Mouse (Mus musculus) limb, embryonic 11.5 days (tissue): ENCODE data around the gene Mbnl3. TPM values are rescaled to one million over a fixed set of nuclear protein-coding genes. Genes with fewer than 3 reads are reported as not detected.

Experiments used
- ATAC-seq: fragments of 200-750 bp; cut with Nextera tagmentation; 2 replicates; pipeline ENCODE4 v1.8.0; 2017; ENCODE audit warnings: low read depth; ENCODE audit not compliant: insufficient number of reproducible peaks, low FRiP score, low TSS enrichment
- DNase-seq: peaks from one replicate; pipeline ENCODE4 v3.0.0-alpha.2; 2015; ENCODE audit warnings: low spot score
- H3K27ac ChIP-seq: fragments of 300-500 bp; sonication (generic); replicated peaks from 2 replicates; pipeline ENCODE4 v1.5.1; 2014; ENCODE audit warnings: low read depth, mild to moderate bottlenecking, low read length
- H3K27me3 ChIP-seq: fragments of 300-500 bp; sonication (generic); 2 replicates; pipeline ENCODE4 v1.6.1; 2014; ENCODE audit warnings: mild to moderate bottlenecking, low read length, mixed read lengths; ENCODE audit not compliant: control insufficient read depth, insufficient read depth
- H3K36me3 ChIP-seq: fragments of 300-500 bp; sonication (generic); 2 replicates; pipeline ENCODE4 v1.6.1; 2014; ENCODE audit warnings: mild to moderate bottlenecking, low read length, moderate library complexity, mixed read lengths; ENCODE audit not compliant: control insufficient read depth, insufficient read depth
- H3K4me1 ChIP-seq: fragments of 300-500 bp; sonication (generic); 2 replicates; pipeline ENCODE4 v1.6.1; 2014; ENCODE audit warnings: low read length, mixed read lengths; ENCODE audit not compliant: control insufficient read depth, insufficient read depth
- H3K4me2 ChIP-seq: fragments of 300-500 bp; sonication (generic); 2 replicates; pipeline ENCODE4 v1.6.1; 2014; ENCODE audit warnings: low read depth, mild to moderate bottlenecking, moderate library complexity; ENCODE audit not compliant: severe bottlenecking
- H3K4me3 ChIP-seq: fragments of 300-500 bp; sonication (generic); 2 replicates; pipeline ENCODE4 v1.5.1; 2014; ENCODE audit warnings: low read depth, low read length
- H3K9ac ChIP-seq: fragments of 300-500 bp; sonication (generic); 2 replicates; pipeline ENCODE4 v1.6.1; 2014; ENCODE audit warnings: mild to moderate bottlenecking, low read length
- H3K9me3 ChIP-seq: fragments of 300-500 bp; sonication (generic); 2 replicates; pipeline ENCODE4 v1.6.1; 2016; ENCODE audit warnings: low read length; ENCODE audit not compliant: control insufficient read depth
- WGBS: fragments of 180-500 bp; shearing (Covaris S2); extraction: QIAGEN DNeasy Blood & Tissue Kit; methylation state at CpG from one replicate; pipeline ENCODE4 v1.1.7; 2014; 5-methylcytosine and 5-hydroxymethylcytosine counted together
- polyA plus RNA-seq: library from polyadenylated mRNA; unstranded; fragments of >200 nt; fragmentation: Nextera tagmentation; extraction: Ambion mirVana; gene quantifications from 2 replicates; pipeline ENCODE4 v1.2.1, GENCODE M21; 2014

Gene Mbnl3
- polyA plus RNA-seq, 1 experiment from 2014 or later: 19.2 TPM

DNA sequence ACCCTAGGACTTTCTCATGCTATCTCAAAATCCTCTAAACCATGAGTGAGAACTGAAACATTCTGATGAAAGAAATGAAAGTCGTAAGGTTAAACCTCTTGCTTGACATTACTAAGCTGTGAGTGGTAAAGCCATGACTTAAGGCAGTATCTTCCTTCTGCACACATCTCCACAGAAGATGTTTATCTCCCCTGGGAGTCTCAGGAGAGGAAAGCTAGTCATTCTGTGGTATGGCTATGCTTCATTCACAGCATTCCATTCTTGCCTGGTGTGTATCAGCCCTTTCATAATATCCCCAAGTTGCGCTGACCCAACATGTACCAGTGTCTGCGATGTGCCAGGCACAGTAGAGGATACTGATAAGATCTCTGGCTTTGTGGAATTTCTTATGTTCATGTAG lies 38.4 kb downstream of the Mbnl3 start:
- no peak overlapping the region for H3K9ac ChIP-seq
- WGBS: 92% methylated on average over 3 of the region's 3 CpGs
- H3K4me3 ChIP-seq: no peak overlapping the region
- no peaks in the 10 kb centered on the region for H3K4me1 ChIP-seq
- DNase-seq (no peak), ATAC-seq (no peak)
- H3K9me3 ChIP-seq: no peaks in the 10 kb centered on the region
- no peak overlapping the region for H3K27ac ChIP-seq
- no peaks in the 10 kb centered on the region for H3K36me3 ChIP-seq
- no peak overlapping the region for H3K4me2 ChIP-seq
- no peaks in the 10 kb centered on the region for H3K27me3 ChIP-seq

DNA sequence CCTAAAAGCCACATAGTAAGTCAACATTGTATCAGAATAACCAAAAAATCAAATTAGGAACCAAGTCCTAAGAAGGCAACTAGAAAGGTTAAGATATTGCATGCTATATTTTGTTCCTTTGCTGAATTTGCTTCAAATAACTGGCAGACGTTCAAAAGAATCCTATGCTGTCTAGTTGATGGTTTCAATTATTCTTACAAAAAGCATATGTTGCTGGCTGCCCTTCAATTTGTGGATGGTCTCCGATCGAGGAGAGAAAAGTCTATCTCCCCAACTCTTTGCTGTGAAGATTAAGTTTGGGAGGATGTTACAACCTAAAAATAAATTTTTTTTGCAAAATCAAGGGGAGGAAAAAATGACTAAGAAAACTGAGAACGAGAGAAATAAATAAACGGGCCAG lies 41.6 kb downstream of the Mbnl3 start:
- H3K27ac ChIP-seq: no peak overlapping the region
- no peak for ATAC-seq
- no peaks in the 10 kb centered on the region for H3K9me3 ChIP-seq
- WGBS: 64% methylated on average over 5 of the region's 5 CpGs
- no peak overlapping the region for H3K4me2 ChIP-seq
- DNase-seq: no peak
- no peak overlapping the region for H3K9ac ChIP-seq
- no peaks in the 10 kb centered on the region for H3K27me3 ChIP-seq
- no peaks in the 10 kb centered on the region for H3K36me3 ChIP-seq
- H3K4me1 ChIP-seq: no peaks in the 10 kb centered on the region
- no peak overlapping the region for H3K4me3 ChIP-seq

DNA sequence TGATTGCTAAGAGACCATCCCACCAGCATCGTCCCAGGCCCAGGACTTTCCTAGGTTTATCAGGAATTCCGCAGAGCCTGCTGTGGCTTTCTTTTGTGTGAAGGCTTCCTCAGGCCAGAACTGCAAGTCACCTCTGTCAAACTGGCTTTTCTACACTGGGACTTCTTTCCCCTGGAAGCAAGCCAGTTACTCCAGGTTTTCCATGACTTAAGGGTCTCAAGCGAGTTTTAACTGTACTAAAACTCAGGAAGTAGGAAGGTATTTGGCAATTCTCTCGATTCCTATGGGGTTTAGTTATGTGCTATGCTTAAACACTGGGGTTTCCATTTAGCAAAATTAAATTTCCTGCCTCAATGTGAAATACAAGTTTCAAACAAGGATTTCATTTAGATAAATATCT lies 57.9 kb downstream of the Mbnl3 start:
- Histone ChIP-seq H3K9ac (no peak overlapping the region), H3K4me3 (no peak overlapping the region), H3K9me3 (no peaks in the 10 kb centered on the region), H3K4me1 (no peaks in the 10 kb centered on the region), H3K4me2 (no peak overlapping the region), H3K27ac (no peak overlapping the region), H3K36me3 (no peaks in the 10 kb centered on the region), H3K27me3 (no peaks in the 10 kb centered on the region)
- WGBS: 66% methylated on average over 4 of the region's 4 CpGs
- DNase-seq: no peak
- ATAC-seq: no peak

DNA sequence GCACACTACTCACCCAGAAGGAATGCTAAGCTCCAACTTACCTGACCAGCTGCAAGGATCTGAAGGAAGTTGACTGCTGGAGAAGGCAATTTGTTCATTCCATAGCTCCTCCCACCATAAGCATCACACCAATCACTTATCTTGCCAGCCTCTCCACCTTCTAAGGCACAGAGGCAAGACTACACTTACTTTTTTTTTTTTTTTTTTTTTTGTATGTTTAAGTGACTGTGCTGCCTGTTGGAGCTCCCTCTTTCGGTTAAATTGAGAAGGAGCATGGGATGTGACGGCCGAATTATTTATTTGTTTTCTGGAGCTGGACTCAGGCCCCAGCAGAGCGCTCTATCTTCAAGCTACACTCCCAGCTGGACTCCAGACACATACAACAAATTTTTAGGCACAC lies 60.0 kb downstream of the Mbnl3 start:
- Histone ChIP-seq H3K27me3 (no peaks in the 10 kb centered on the region), H3K4me1 (no peaks in the 10 kb centered on the region), H3K9me3 (no peaks in the 10 kb centered on the region), H3K27ac (no peak overlapping the region), H3K36me3 (no peaks in the 10 kb centered on the region), H3K4me2 (no peak overlapping the region), H3K4me3 (no peak overlapping the region), H3K9ac (no peak overlapping the region)
- no peak for ATAC-seq
- WGBS: 48% methylated on average over 4 of the region's 4 CpGs
- DNase-seq: peak; percentile 23

DNA sequence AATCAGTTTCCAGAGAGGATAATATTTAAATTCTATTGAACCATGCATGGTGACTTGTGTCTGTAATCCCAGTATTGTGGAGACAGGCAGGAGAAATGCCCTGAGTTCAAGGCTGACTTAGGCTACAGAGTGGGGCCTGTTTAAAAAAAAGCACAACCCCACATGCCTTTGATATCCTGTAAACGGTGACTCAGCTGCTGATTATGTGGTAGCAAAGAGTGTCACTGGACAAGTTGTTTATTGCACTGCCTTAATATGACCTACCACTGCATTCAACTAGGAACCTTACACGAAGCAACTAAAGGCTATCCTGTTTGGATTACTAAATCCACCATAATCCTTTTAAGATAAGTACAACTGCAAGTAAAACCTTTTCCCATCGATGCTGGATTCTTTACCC lies 66.3 kb downstream of the Mbnl3 start:
- no peak overlapping the region for H3K27ac ChIP-seq
- DNase-seq (no peak), ATAC-seq (no peak)
- H3K9me3 ChIP-seq: no peaks in the 10 kb centered on the region
- 51% methylated on average over 3 of the region's 3 CpGs for WGBS
- H3K4me1 ChIP-seq: no peaks in the 10 kb centered on the region
- no peak overlapping the region for H3K4me2 ChIP-seq
- H3K9ac ChIP-seq: no peak overlapping the region
- H3K27me3 ChIP-seq: no peaks in the 10 kb centered on the region
- H3K36me3 ChIP-seq: no peaks in the 10 kb centered on the region
- H3K4me3 ChIP-seq: no peak overlapping the region

DNA sequence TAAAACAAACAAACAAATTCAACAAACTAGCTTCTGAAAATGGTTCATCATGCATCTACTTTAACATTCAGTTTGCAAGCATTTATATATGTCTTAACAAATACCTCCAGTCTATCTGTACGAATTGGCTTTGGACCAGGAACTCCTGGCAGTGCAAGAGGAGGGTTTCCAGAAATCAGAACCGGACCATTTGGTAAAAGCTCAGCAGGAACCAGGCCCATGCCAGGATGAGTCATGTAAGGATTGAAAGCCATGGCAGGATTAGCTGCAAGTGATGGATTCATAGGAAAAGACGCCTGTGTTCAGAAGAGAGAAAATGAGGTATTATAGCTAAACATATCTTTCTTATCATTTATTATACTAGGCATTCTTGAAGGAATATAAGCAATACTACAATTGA lies 75.0 kb downstream of the Mbnl3 start:
- Histone ChIP-seq H3K27me3 (no peaks in the 10 kb centered on the region), H3K4me1 (no peaks in the 10 kb centered on the region), H3K4me3 (no peak overlapping the region), H3K4me2 (no peak overlapping the region), H3K36me3 (no peaks in the 10 kb centered on the region), H3K9ac (no peak overlapping the region), H3K9me3 (no peaks in the 10 kb centered on the region), H3K27ac (no peak overlapping the region)
- no peak for ATAC-seq
- DNase-seq: no peak
- WGBS: 78% methylated on average over 3 of the region's 3 CpGs

DNA sequence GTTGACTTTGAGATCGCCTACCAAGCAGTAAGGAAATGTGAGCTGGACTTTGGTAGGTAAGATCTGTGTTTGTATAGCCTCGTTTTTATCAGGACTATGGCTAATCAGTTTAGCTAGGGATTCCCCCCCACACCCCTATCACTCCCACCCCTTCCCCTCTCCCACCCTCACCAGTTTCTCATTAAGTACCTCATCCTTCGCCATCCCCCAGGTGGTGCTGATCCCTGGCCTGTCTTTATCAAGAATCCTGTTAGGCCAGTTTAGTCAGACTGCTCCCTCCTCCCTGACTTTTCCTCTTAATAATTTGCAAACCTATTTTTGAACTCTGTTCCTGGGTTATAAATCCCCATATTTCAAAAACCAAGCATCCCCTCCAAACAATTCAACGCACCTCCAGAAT lies 103.6 kb downstream of the Mbnl3 start:
- no peak overlapping the region for H3K27ac ChIP-seq
- no peak overlapping the region for H3K9ac ChIP-seq
- no peak for ATAC-seq
- no peak for DNase-seq
- H3K4me1 ChIP-seq: no peaks in the 10 kb centered on the region
- H3K4me2 ChIP-seq: no peak overlapping the region
- H3K27me3 ChIP-seq: no peaks in the 10 kb centered on the region
- no peaks in the 10 kb centered on the region for H3K9me3 ChIP-seq
- H3K36me3 ChIP-seq: no peaks in the 10 kb centered on the region
- 69% methylated on average over 4 of the region's 4 CpGs for WGBS
- H3K4me3 ChIP-seq: no peak overlapping the region

DNA sequence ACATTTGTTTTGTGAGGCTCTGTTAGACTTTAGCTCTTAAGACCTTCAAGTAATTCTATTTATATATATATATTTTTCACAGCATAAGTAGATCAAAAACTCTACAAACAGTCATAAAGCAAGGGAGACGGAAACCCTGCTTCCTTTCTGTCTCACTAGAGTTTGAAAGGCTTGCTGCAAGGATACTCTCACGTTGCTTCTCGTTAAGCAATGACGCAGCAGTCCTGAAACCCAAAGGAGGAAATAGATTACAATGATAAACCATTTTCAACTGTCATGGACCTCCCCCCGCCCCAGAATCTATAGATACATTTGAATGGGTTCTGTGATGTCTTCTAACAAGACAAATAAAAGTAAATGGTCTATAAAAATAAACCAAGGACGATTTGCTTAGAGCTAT lies 121.4 kb downstream of the Mbnl3 start:
- H3K4me3 ChIP-seq: no peak overlapping the region
- WGBS: 75% methylated on average over 6 of the region's 6 CpGs
- no peak overlapping the region for H3K27ac ChIP-seq
- no peak overlapping the region for H3K4me2 ChIP-seq
- H3K9ac ChIP-seq: no peak overlapping the region
- ATAC-seq: no peak
- no peaks in the 10 kb centered on the region for H3K4me1 ChIP-seq
- H3K9me3 ChIP-seq: no peaks in the 10 kb centered on the region
- no peaks in the 10 kb centered on the region for H3K27me3 ChIP-seq
- no peaks in the 10 kb centered on the region for H3K36me3 ChIP-seq
- no peak for DNase-seq

DNA sequence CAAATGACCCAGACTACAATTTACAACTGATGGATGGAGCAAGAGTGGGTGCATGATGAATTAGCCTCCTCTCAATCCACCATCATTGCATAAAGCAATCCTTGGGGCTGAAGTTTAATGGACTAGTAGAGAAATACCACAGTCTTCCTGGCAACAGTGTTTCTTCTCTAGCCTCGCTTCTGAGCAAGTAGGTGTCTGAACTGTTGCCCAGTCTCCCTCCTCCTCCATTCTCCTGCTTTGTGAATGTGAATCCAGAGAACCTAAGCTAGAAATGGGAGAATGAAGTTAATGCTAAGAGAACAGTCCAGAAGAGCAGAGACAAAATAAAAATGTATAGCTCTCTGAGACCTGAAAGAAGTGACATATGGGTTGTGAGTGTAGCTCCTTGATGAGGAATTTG lies 122.1 kb downstream of the Mbnl3 start:
- Histone ChIP-seq H3K27ac (no peak overlapping the region), H3K4me3 (no peak overlapping the region), H3K36me3 (no peaks in the 10 kb centered on the region), H3K27me3 (no peaks in the 10 kb centered on the region), H3K9me3 (no peaks in the 10 kb centered on the region), H3K4me1 (no peaks in the 10 kb centered on the region), H3K4me2 (no peak overlapping the region), H3K9ac (no peak overlapping the region)
- ATAC-seq (no peak), DNase-seq (no peak)
- WGBS: 71% methylated on average over 1 of the region's 1 CpGs
